Mouse (Mus musculus) heart, adult 2 months (tissue): ENCODE data around the gene Krtap1-5.

Experiments used
- CTCF ChIP-seq: fragments of 200-600 bp; IDR thresholded peaks from 2 replicates; pipeline ENCODE4 v1.8.1; 2022; ENCODE audit warnings: antibody characterized with exemption, mild to moderate bottlenecking, moderate library complexity
- EP300 ChIP-seq: fragments of 200-500 bp; IDR thresholded peaks from 2 replicates; pipeline ENCODE4 v1.6.1; 2011; ENCODE audit warnings: low read depth, low read length, control low read depth; ENCODE audit not compliant: insufficient read depth
- POLR2A ChIP-seq: fragments of 200-500 bp; IDR thresholded peaks from 2 replicates; pipeline ENCODE4 v1.6.1; 2011; ENCODE audit warnings: mild to moderate bottlenecking, low read depth, low read length, control low read depth; ENCODE audit not compliant: insufficient read depth

- TF ChIP-seq CTCF (no peak), POLR2A (no peak), EP300 (no peak)
Observed at GRCm38 (mm10) chr11:99580636-99581035, at the start of gene Krtap1-5.
